Mouse (Mus musculus) thymus, adult 2 months (tissue): ENCODE measurements around the gene Btbd35f11. TPM values are rescaled to one million over a fixed set of nuclear protein-coding genes. Genes with fewer than 3 reads are reported as not detected.
"Not testable (repeated sequence)": the region's sequence is repeated elsewhere in the genome, so short reads cannot be mapped to it uniquely, and the experiment has no call there.

Experiments used
- DNase-seq: peaks from one replicate; pipeline ENCODE4 v3.0.0; 2021
- H3K27ac ChIP-seq: fragments of 200-500 bp; 2 replicates; pipeline ENCODE4 v1.5.1; 2012; ENCODE audit warnings: low read length, control low read depth; ENCODE audit not compliant: control insufficient read depth, insufficient read depth
- H3K27me3 ChIP-seq: fragments of 200-500 bp; 2 replicates; pipeline ENCODE4 v1.6.1; 2012; ENCODE audit warnings: mild to moderate bottlenecking, low read length, moderate library complexity, mixed read lengths; ENCODE audit not compliant: control insufficient read depth, insufficient read depth
- H3K36me3 ChIP-seq: fragments of 200-500 bp; 2 replicates; pipeline ENCODE4 v1.6.1; 2012; ENCODE audit warnings: mild to moderate bottlenecking, low read length, moderate library complexity; ENCODE audit not compliant: control insufficient read depth, insufficient read depth
- H3K4me1 ChIP-seq: fragments of 200-500 bp; replicated peaks from 2 replicates; pipeline ENCODE4 v1.6.1; 2012; ENCODE audit warnings: low read length; ENCODE audit not compliant: control insufficient read depth, insufficient read depth
- H3K4me3 ChIP-seq: fragments of 200-500 bp; 2 replicates; pipeline ENCODE4 v1.5.1; 2012; ENCODE audit warnings: mild to moderate bottlenecking, low read length, control low read depth, moderate library complexity; ENCODE audit not compliant: control insufficient read depth, insufficient read depth
- WGBS: fragments of 180-500 bp; shearing (Covaris S2); methylation state at CpG from one replicate; pipeline ENCODE4 v1.1.7; 2018; 5-methylcytosine and 5-hydroxymethylcytosine counted together
- polyA plus RNA-seq: library from polyadenylated mRNA; depleted of rRNA; stranded (reverse); fragments of >200 nt; gene quantifications from 2 replicates; pipeline ENCODE4 v1.2.3, GENCODE M21; 2012; rRNA removed

Gene Btbd35f11
- not detected in 2 replicates for polyA plus RNA-seq

- not testable (repeated sequence) for H3K36me3 ChIP-seq, H3K4me3 ChIP-seq, H3K4me1 ChIP-seq, H3K27me3 ChIP-seq, DNase-seq, H3K27ac ChIP-seq
- 61% methylated on average over 2 of the region's 3 CpGs for WGBS
Observed at GRCm38 (mm10) chrX:3443590-3443989, at the start of gene Btbd35f11. Gene Btbd35f11 (minus strand): TSS chrX:3443690.

GRCm38 (mm10) chrX:3409946-3410345 lies 33.5 kb downstream of the Btbd35f11 start:
- H3K4me1 ChIP-seq, H3K4me3 ChIP-seq, H3K27ac ChIP-seq, H3K36me3 ChIP-seq, DNase-seq, H3K27me3 ChIP-seq: not testable (repeated sequence)
- WGBS: 88% methylated on average over 1 of the region's 2 CpGs

Other genes with a start within 250 kb of the Btbd35f11 start
- not detected in 2 replicates for gene Btbd35f24, start 247.9 kb downstream of the Btbd35f11 start, polyA plus RNA-seq